Mouse (Mus musculus): ENCODE results near the gene Rapgef4. TPM values are rescaled to one million over a fixed set of nuclear protein-coding genes. Genes with fewer than 3 reads are reported as not detected.

Gene Rapgef4
- polyA plus RNA-seq (2015; fragmentation: Nextera tagmentation; extraction: Ambion mirVana): 2.1 and 3.0 TPM in 2 replicates

DNA sequence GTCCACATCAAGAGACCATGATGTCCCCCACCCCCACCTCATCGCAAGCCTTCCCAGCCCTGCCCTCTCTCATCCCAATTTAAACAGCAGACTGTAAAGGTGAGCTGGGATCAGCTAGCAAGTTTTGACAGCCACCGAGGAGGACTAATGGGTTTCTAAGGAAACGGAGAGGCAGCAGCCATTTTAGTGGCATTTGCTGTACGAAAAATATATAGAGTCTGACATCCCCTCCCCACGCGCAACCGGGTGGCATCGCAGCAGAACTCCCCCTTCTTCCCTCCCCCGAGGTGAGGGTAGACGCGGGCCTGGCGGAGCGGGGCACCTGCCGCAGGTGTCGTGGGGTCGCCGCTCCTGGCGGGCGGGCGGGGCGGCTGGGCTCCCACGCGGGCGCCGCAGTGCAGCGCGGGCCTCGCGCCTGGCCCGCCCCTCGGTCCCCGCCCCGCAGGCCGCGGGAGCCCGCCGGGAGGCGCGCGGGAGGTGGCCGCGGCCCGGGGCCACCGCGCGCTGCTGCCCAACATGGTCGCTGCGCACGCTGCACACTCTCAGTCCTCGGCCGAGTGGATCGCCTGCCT, at the start of gene Rapgef4:
Gene Rapgef4 (plus strand): TSS at position 470 of the 572 bp plus-strand sequence.
- H3K36me3 ChIP-seq: no peaks in the 10 kb centered on the region
- H3K27me3 ChIP-seq (replicated peaks): no peaks in the 10 kb centered on the region
- no peaks in the 10 kb centered on the region for H3K9me3 ChIP-seq
- H3K4me1 ChIP-seq (replicated peaks): no peaks in the 10 kb centered on the region
- WGBS: under 1% methylated on average over 50 of the region's 52 CpGs
- H3K9ac ChIP-seq: peak within 1 kb of the TSS; percentile 57
- peak; percentile 78 for ATAC-seq
- H3K27ac ChIP-seq: no peak within 1 kb of the TSS
- H3K4me3 ChIP-seq (replicated peaks): peak within 1 kb of the TSS; percentile 58
- H3K4me2 ChIP-seq (replicated peaks): peak within 1 kb of the TSS; percentile 100

DNA sequence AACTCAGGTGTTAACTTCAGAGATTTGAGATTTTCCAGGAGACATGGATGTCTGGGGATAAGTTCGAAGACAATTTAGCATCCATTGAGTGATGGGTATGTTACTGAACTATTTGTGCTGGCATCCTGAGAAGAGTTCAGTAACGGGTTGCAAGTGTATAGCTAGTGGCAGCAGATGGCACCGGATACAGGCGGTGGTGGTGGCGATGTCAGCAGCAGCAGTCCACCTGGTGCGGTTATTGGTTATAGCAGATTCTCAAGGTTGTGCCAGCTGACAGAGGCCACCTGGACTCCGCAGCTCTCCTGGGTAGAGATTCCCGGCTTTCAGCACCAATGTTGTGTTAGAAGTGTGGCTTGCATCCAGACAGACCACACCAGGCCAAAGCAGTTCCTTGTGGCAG, 47.0 kb upstream of the Rapgef4 start:
- Histone ChIP-seq H3K4me3 (replicated peaks) (no peak overlapping the region), H3K27ac (no peak overlapping the region), H3K9me3 (no peaks in the 10 kb centered on the region), H3K4me1 (replicated peaks) (no peaks in the 10 kb centered on the region), H3K9ac (no peak overlapping the region), H3K36me3 (no peaks in the 10 kb centered on the region), H3K27me3 (replicated peaks) (no peaks in the 10 kb centered on the region), H3K4me2 (replicated peaks) (no peak overlapping the region)
- ATAC-seq: no peak
- 85% methylated on average over 8 of the region's 8 CpGs for WGBS

DNA sequence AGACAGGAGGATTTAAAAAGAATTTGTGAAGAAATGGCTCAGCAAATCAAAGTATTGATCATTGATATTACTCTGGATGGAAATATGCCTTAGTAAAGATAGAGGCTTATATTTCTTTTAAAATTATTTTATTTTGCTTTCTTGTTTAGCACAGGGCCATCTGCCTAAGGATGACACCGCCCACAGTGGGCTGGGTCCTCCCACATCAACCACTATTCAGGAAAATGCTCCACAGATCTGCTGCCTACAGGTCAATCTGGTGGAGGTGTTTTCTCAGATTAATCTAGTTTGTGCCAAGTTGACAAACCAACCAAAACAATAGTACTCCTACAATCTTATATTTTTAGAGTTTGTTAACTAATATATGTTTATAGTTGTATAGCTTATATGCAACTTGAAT, 44.3 kb upstream of the Rapgef4 start:
- H3K4me2 ChIP-seq (replicated peaks): no peak overlapping the region
- no peak overlapping the region for H3K4me3 ChIP-seq (replicated peaks)
- H3K36me3 ChIP-seq: no peaks in the 10 kb centered on the region
- H3K4me1 ChIP-seq (replicated peaks): no peaks in the 10 kb centered on the region
- H3K27ac ChIP-seq: no peak overlapping the region
- 89% methylated on average over 1 of the region's 1 CpGs for WGBS
- ATAC-seq: no peak
- H3K27me3 ChIP-seq (replicated peaks): no peaks in the 10 kb centered on the region
- H3K9ac ChIP-seq: no peak overlapping the region
- H3K9me3 ChIP-seq: no peaks in the 10 kb centered on the region

DNA sequence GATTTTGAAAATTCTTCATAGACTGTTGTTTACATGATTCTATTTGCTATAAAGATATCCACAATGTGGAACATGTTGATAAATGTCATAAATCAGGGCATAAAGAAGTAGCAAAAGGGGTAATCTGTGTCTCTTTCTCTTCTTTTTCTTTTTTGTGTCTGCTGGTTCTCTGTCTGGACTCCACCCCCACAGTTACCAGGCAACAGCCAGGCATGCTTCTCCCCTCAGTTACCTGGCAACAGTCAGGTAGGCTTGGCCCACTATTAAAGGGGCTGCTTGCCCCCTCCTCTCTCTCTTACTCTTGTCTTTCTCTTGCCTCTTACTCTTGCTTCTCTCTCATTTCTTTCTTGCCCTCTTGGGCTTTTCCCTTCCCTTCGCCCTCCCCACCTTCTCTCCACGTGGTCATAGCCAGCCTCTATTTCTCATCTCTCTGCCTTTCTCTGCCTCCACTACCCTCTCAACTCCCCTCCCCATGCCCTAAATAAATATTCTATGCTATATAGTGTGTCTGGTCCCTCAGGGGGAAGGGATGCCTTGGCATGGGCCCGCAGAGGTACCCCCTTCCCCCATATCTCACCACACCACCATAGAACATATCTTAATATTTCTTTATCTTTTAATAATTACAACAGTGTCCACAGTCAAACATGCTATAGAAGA, 43.3 kb upstream of the Rapgef4 start:
- Histone ChIP-seq H3K27me3 (replicated peaks) (no peaks in the 10 kb centered on the region), H3K4me2 (replicated peaks) (no peak overlapping the region), H3K4me3 (replicated peaks) (no peak overlapping the region), H3K27ac (no peak overlapping the region), H3K36me3 (no peaks in the 10 kb centered on the region), H3K9me3 (no peaks in the 10 kb centered on the region), H3K9ac (no peak overlapping the region), H3K4me1 (replicated peaks) (no peaks in the 10 kb centered on the region)
- no peak for ATAC-seq
- WGBS: 83% methylated on average over 3 of the region's 3 CpGs

DNA sequence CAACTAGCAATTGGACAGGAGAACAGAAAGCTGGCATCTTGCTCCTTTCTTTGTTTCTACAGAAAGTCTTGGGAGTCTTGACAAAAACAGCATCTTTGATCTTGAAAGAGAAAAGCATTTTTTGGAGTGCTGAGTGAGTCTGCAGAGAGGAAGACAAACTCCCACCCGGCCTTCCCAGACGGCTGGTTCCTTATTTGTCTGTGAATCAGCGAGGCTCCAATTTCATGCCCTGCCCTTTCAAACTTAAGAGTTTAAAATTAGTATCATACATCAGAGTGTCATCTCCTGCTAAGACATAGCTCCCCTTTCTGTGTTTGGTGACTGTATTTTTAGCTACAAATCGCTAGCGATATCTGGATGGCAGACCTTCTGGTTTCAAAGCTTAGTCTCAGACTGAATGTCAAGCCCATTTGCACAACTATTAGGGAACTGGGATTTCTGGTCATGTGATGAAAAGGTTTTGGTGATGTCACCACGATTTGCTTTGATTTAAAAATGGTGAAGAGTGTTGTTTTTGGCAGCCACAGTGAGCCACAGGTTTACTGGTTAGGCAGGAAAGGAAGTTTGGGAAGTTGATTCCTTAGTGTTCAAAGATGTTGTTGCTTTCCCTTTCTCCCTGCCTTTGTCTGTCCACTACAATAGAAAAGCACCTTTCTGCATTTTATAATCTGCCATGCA, 42.2 kb upstream of the Rapgef4 start:
- H3K9ac ChIP-seq: no peak overlapping the region
- no peak for ATAC-seq
- WGBS: 42% methylated on average over 6 of the region's 6 CpGs
- H3K27ac ChIP-seq: no peak overlapping the region
- no peaks in the 10 kb centered on the region for H3K27me3 ChIP-seq (replicated peaks)
- no peak overlapping the region for H3K4me3 ChIP-seq (replicated peaks)
- H3K36me3 ChIP-seq: no peaks in the 10 kb centered on the region
- H3K9me3 ChIP-seq: no peaks in the 10 kb centered on the region
- H3K4me1 ChIP-seq (replicated peaks): no peaks in the 10 kb centered on the region
- no peak overlapping the region for H3K4me2 ChIP-seq (replicated peaks)

DNA sequence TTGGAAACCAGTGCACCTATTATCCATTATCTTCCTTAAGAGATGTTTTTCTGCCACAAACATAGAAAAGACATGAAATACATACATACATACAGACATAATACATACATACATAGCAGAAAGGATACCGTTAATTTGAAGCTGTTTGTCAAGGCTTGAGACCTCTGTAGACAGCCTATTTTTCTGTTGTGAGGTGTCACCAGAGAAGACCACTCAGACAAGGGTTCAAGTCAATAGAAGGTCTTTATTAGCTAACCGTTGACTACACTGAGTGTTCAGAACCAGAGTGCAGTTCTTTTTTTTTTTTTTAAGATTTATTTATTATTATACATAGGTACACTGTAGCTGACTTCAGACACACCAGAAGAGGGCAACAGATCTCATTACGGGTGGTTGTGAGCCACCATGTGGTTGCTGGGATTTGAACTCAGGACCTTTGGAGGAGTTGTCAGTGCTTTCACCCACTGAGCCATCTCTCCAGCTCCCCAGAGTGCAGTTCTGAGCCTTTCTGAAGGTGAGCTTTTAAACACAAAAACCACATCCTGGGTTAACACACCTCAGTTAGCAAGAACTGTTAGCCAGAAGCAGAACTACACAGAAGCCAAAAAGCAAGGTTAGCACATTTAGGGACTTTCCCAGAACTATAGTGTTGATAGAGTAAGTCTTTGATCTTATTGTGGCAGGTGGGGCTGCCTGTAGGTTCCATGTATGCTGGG, 39.9 kb upstream of the Rapgef4 start:
- H3K9ac ChIP-seq: no peak overlapping the region
- no peak for ATAC-seq

DNA sequence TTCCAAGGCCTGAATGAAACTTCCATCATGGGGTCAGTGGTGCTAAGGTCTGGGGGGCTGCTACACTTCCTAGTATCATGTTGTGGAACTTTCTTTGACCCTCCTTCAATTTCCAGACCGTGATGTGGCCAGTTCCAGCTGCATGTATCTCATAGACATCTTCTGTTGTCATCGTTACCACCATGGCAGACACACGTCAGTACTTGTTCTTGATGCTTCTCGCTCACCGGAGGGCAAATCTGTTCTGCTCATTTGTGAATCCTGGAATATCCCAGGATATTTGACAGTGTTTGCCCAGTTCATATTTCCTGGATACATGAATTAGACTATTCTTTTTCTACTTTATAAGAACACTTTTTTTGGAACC, 39.3 kb upstream of the Rapgef4 start:
- ATAC-seq: no peak
- Histone ChIP-seq H3K9me3 (no peaks in the 10 kb centered on the region), H3K4me3 (replicated peaks) (no peak overlapping the region), H3K4me2 (replicated peaks) (no peak overlapping the region), H3K9ac (no peak overlapping the region), H3K36me3 (no peaks in the 10 kb centered on the region), H3K4me1 (replicated peaks) (no peaks in the 10 kb centered on the region), H3K27ac (no peak overlapping the region), H3K27me3 (replicated peaks) (no peaks in the 10 kb centered on the region)
- 91% methylated on average over 5 of the region's 5 CpGs for WGBS

More for the DNA sequence above, 39.9 kb upstream of the Rapgef4 start:
- Histone ChIP-seq H3K4me2 (replicated peaks) (no peak overlapping the region), H3K36me3 (no peaks in the 10 kb centered on the region), H3K4me1 (replicated peaks) (no peaks in the 10 kb centered on the region), H3K27me3 (replicated peaks) (no peaks in the 10 kb centered on the region), H3K27ac (no peak overlapping the region), H3K9me3 (no peaks in the 10 kb centered on the region), H3K4me3 (replicated peaks) (no peak overlapping the region)
- WGBS: 93% methylated on average over 3 of the region's 3 CpGs

DNA sequence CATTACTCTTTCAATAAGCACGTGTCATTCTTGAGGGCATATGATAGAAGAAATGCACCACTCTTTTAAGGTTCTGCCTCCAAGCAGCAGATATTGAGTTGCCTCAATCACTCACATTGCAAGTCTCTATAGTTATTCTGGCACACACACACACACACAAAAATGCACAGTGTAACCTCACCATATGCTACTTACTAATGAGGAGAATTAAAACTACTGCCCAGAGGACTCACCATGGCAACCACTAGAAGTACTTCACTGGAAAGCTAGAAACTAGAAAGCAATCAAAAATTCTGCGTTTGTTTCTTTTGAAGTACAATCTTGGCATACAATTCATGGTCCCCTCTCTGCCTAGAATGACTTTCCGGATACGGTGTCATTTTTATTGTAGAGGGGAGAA, 29.8 kb upstream of the Rapgef4 start:
- H3K9ac ChIP-seq: no peak overlapping the region
- no peaks in the 10 kb centered on the region for H3K9me3 ChIP-seq
- WGBS: 80% methylated on average over 4 of the region's 4 CpGs
- H3K4me3 ChIP-seq (replicated peaks): no peak overlapping the region
- no peaks in the 10 kb centered on the region for H3K4me1 ChIP-seq (replicated peaks)
- H3K4me2 ChIP-seq (replicated peaks): no peak overlapping the region
- ATAC-seq: no peak
- H3K27me3 ChIP-seq (replicated peaks): no peaks in the 10 kb centered on the region
- H3K36me3 ChIP-seq: no peaks in the 10 kb centered on the region
- no peak overlapping the region for H3K27ac ChIP-seq

DNA sequence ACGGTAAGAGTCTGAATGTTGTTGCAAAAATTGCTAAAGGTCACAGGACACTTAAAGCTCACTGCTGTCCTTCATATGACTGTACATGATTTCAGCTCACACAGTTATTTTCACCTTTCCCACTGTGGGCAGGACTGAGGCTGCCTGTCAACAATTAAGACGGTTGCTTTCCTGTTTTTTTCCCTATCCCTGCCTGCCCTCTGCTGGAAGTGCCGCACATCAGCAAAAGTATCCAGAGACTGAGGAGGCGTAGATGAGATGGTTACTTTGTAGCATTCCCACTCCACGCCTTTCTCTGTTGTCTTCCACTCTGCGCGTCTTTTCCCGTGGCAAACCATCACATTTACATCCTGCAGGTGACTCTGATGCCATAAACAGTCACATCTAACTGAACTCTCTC, 25.4 kb upstream of the Rapgef4 start:
- no peak for ATAC-seq
- Histone ChIP-seq H3K36me3 (no peaks in the 10 kb centered on the region), H3K9me3 (no peaks in the 10 kb centered on the region), H3K4me1 (replicated peaks) (no peaks in the 10 kb centered on the region), H3K27ac (no peak overlapping the region), H3K27me3 (replicated peaks) (no peaks in the 10 kb centered on the region), H3K4me2 (replicated peaks) (no peak overlapping the region), H3K9ac (no peak overlapping the region), H3K4me3 (replicated peaks) (no peak overlapping the region)
- WGBS: 26% methylated on average over 8 of the region's 8 CpGs

DNA sequence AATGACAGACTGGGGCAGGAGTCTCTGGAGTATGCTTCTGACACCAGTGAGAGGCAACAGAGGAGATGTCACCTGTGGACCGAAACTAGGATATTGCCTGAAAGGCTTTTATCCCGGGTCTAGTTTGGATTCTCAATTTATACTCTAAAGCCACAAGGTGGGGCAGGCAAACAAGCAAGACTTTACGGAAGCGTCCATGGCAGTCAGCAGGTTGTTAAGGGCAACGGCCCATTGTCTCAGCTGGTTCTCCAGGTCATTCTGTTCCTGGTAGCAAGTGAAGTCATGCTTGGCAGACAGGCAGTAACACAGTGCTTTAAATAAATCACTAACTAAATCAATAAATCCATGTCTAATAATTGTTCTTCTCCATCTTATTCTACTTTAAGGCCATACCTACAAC, 24.6 kb upstream of the Rapgef4 start:
- H3K27ac ChIP-seq: no peak overlapping the region
- H3K27me3 ChIP-seq (replicated peaks): no peaks in the 10 kb centered on the region
- H3K36me3 ChIP-seq: no peaks in the 10 kb centered on the region
- no peak overlapping the region for H3K9ac ChIP-seq
- no peaks in the 10 kb centered on the region for H3K9me3 ChIP-seq
- H3K4me2 ChIP-seq (replicated peaks): no peak overlapping the region
- 54% methylated on average over 5 of the region's 5 CpGs for WGBS
- ATAC-seq: no peak
- no peak overlapping the region for H3K4me3 ChIP-seq (replicated peaks)
- no peaks in the 10 kb centered on the region for H3K4me1 ChIP-seq (replicated peaks)

DNA sequence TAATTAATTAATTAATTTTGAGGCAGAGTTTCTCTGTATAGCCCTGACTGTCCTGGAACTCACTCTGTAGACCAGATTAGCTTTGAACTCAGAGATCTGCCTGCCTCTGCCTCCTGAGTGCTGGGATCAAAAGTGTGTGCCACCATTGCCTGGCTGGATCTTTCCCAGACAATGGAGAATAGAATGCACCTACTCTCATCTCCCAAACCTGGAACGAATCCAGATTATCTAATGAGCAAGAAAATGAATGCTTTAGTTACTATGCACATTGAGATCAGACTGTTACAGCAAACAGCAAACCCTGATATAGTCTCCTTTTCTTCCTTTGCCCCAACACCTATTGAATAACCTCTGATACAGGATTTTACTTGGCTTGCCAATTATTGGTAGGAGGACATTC, 23.1 kb upstream of the Rapgef4 start:
- ATAC-seq: no peak

DNA sequence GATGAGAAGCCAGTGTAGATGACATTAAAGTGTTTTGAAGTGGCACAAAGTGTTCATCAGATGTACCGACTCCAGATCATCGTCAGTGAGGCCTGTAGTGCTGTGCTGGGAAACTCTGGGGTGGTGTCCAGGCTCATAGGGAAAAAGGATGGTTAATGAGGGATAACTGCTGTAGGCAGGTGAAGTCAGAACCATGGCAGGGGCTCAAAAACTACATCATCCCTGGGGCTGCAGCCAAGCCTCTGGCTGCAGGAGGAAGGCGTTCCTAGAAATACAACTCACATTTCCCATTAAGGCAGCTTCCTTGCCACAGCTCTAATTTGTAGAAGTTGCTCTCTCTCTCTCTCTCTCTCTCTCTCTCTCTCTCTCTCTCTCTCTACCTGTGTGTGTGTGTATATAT, 22.6 kb upstream of the Rapgef4 start:
- H3K27me3 ChIP-seq (replicated peaks): no peaks in the 10 kb centered on the region
- no peak overlapping the region for H3K9ac ChIP-seq
- ATAC-seq: peak; percentile 25; the same call in 1 of the 2 replicates
- H3K4me1 ChIP-seq (replicated peaks): no peaks in the 10 kb centered on the region
- no peak overlapping the region for H3K4me3 ChIP-seq (replicated peaks)
- H3K36me3 ChIP-seq: no peaks in the 10 kb centered on the region
- WGBS: 70% methylated on average over 3 of the region's 3 CpGs
- H3K9me3 ChIP-seq: no peaks in the 10 kb centered on the region
- no peak overlapping the region for H3K4me2 ChIP-seq (replicated peaks)
- H3K27ac ChIP-seq: no peak overlapping the region

More for the DNA sequence above, 23.1 kb upstream of the Rapgef4 start:
- no peak overlapping the region for H3K4me2 ChIP-seq (replicated peaks)
- no peak overlapping the region for H3K4me3 ChIP-seq (replicated peaks)
- H3K9me3 ChIP-seq: no peaks in the 10 kb centered on the region
- H3K27me3 ChIP-seq (replicated peaks): no peaks in the 10 kb centered on the region
- no peaks in the 10 kb centered on the region for H3K4me1 ChIP-seq (replicated peaks)
- H3K9ac ChIP-seq: no peak overlapping the region
- 86% methylated on average over 1 of the region's 1 CpGs for WGBS
- H3K36me3 ChIP-seq: no peaks in the 10 kb centered on the region
- no peak overlapping the region for H3K27ac ChIP-seq
